Mouse (Mus musculus) forebrain, embryonic 15.5 days (tissue): ENCODE measurements at regions not wholly inside any gene's neighbourhood (a gene's known extent, or its start where the extent isn't known, plus 50 kb on each side); places are given as distances from the start of the nearest gene placed in this dataset.
A peak's percentile ranks its signal among the peaks of the same experiment; 100 is the strongest.

Experiments used
- ATAC-seq: fragments of 200-750 bp; cut with Nextera tagmentation; replicated peaks from 2 replicates; pipeline ENCODE4 v1.8.0; 2017; ENCODE audit warnings: mild to moderate bottlenecking, moderate TSS enrichment, moderate library complexity
- H3K27ac ChIP-seq: fragments of 300-500 bp; sonication (generic); replicated peaks from 2 replicates; pipeline ENCODE4 v1.5.1; 2015; ENCODE audit warnings: mild to moderate bottlenecking, inconsistent platforms
- H3K27me3 ChIP-seq: fragments of 300-500 bp; sonication (generic); 2 replicates; pipeline ENCODE4 v1.6.1; 2015; ENCODE audit warnings: inconsistent platforms
- H3K36me3 ChIP-seq: fragments of 300-500 bp; sonication (generic); 2 replicates; pipeline ENCODE4 v1.6.1; 2015; ENCODE audit warnings: mild to moderate bottlenecking, inconsistent platforms
- H3K4me1 ChIP-seq: fragments of 300-500 bp; sonication (generic); 2 replicates; pipeline ENCODE4 v1.6.1; 2015; ENCODE audit warnings: inconsistent platforms
- H3K4me2 ChIP-seq: fragments of 300-500 bp; sonication (generic); replicated peaks from 2 replicates; pipeline ENCODE4 v1.6.1; 2015; ENCODE audit warnings: mild to moderate bottlenecking, inconsistent platforms
- H3K4me3 ChIP-seq: fragments of 300-500 bp; sonication (generic); 2 replicates; pipeline ENCODE4 v1.5.1; 2015; ENCODE audit warnings: mild to moderate bottlenecking, inconsistent platforms
- H3K9ac ChIP-seq: fragments of 300-500 bp; sonication (generic); replicated peaks from 2 replicates; pipeline ENCODE4 v1.6.1; 2015; ENCODE audit warnings: mild to moderate bottlenecking, inconsistent platforms
- H3K9me3 ChIP-seq: fragments of 300-500 bp; sonication (generic); 2 replicates; pipeline ENCODE4 v1.6.1; 2016; ENCODE audit warnings: inconsistent platforms
- WGBS: fragments of 180-500 bp; shearing (Covaris S2); methylation state at CpG from one replicate; pipeline ENCODE4 v1.1.7; 2015; ENCODE audit warnings: mixed read lengths; 5-methylcytosine and 5-hydroxymethylcytosine counted together

DNA sequence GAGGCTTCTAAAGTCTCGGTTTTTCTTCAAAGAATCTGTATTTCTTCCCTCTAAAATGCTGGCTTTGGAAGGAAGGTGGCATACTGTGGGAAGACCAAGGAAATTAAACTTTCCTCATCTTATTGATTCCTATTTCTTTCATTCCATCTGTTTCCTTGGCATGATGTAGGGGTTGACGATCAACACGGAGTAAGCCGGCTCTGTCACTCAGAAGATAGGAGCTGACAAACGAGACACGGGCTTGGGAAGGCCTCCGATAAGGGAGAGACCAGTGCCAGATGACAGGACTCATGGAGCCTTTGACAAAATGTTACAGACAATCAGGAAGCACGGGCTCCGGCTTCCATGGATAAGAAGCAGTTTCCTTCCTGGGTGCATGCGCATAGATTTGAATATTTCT, 101.4 kb upstream of the Hsfy2 start:
- H3K27me3 ChIP-seq: no peaks in the 10 kb centered on the region
- H3K36me3 ChIP-seq: no peaks in the 10 kb centered on the region
- no peak overlapping the region for H3K4me2 ChIP-seq
- H3K4me3 ChIP-seq: no peak overlapping the region
- ATAC-seq: peak; percentile 75
- H3K27ac ChIP-seq: peak overlapping the region; percentile 40; the same call in 1 of the 2 replicates
- no peaks in the 10 kb centered on the region for H3K4me1 ChIP-seq
- H3K9me3 ChIP-seq: no peaks in the 10 kb centered on the region
- 73% methylated on average over 10 of the region's 10 CpGs for WGBS
- H3K9ac ChIP-seq: no peak overlapping the region

DNA sequence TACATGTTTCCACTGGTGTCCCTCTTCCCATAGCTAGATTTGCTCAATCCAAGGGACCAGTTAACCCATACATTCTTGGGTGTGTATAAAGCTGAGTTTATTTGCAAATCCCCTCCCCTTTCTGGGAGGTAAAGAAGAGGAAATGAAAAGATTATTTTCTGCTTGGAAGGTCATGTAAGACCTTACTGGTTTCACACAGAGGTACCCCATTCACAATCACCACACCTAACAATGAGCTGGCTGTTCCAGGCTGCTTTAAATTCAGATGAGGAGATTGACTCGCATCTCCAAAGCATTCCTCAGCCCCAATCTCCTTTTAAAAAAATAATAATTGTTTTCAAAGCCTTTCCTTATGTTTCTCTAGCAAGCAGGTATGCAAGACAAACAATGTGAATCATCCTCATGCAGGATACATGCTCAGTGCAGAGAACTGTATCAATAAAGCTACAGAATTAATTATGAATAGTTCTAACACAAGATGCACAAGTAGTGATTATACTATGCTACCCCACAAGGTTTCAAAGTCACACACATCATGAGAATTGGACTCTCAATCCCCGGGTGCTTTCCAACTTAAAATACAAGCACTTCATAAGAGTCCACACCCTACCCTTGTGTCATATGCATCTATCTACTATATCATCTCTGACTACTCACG, 89.1 kb upstream of the Hsfy2 start:
- Histone ChIP-seq H3K27ac (no peak overlapping the region), H3K27me3 (no peaks in the 10 kb centered on the region), H3K9me3 (no peaks in the 10 kb centered on the region), H3K4me1 (peaks cover 5% of the 10 kb centered on the region; the same call in 1 of the 2 replicates), H3K9ac (no peak overlapping the region), H3K36me3 (no peaks in the 10 kb centered on the region), H3K4me3 (no peak overlapping the region), H3K4me2 (no peak overlapping the region)
- 21% methylated on average over 3 of the region's 3 CpGs for WGBS
- ATAC-seq: peak; percentile 76

DNA sequence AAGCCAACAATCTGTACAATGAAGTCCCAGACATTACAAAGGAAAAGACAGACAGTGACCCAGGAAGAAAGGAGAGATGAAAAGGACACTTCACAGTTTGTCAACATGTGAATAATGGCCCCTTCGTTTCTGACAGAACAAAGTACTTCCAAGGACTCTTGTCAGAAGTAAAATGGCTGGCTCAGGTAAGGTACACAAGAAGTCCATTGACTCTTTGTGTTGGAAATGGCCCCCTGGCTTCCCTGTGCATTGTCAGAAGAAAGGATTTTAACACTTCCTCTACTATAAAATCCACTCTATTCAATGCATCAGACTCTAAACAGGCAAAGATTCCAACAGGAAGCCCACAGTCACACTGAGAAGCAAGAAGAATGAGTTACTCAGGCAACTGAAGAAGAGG, 86.4 kb upstream of the Hsfy2 start:
- WGBS: 39% methylated on average over 1 of the region's 1 CpGs
- Histone ChIP-seq H3K4me1 (peaks cover 5% of the 10 kb centered on the region; the same call in 1 of the 2 replicates), H3K9ac (no peak overlapping the region), H3K27ac (no peak overlapping the region), H3K9me3 (no peaks in the 10 kb centered on the region), H3K36me3 (no peaks in the 10 kb centered on the region), H3K27me3 (no peaks in the 10 kb centered on the region), H3K4me2 (no peak overlapping the region), H3K4me3 (no peak overlapping the region)
- no peak for ATAC-seq

DNA sequence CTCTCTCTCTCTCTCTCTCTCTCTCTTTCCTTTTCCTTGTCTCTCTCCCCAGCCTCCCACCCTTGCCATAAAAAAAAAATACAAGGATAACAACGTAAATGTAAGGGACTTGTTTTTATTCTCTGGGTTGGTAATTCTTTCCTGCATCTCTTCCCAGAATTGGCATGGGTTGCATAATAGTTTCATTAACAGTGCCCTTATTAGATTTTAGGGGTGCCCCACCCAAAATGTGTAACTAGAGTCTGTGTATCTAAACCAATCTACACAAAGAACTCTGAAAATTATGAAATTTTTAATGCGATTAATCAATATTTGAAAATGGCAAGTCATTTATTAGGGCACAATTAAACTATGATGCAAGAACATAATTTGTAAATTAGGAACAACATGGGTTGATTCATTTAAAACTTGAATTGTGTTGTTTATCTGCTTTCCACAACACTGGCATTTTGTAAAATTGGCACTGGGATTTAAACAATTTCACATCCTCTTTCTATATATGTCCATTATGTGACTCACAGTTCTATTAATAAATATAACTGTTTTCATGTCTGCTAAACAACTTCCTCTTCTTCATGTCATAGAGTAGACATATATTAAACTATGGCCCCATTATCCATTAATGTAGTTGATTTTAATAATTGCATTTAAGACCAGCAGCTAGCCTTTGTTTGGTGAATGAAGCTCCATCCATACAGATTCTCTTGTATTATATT, 75.9 kb upstream of the Hsfy2 start:
- ATAC-seq: no peak
- WGBS: 91% methylated on average over 2 of the region's 2 CpGs

DNA sequence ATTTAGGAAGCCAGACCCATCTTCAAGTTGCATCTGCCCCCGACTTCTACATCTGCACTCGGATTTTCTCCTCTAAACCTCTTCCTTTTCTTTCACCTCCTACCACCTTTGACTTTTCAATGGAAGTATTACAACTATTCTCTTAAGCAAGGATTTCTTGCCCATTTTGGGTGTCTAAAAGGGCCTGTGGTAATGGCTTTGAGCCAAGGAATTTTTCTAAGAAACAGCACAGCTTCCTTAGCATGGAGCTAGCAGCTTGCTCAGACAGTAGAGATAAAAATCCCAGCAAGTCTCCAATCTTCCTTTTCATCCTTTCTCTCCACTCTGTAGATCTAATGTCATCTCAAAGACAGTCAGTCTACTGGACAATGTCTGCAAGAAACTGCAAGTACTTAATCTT, 63.2 kb upstream of the Hsfy2 start:
- ATAC-seq: no peak

More for the DNA sequence above, 75.9 kb upstream of the Hsfy2 start:
- H3K9ac ChIP-seq: no peak overlapping the region
- H3K27ac ChIP-seq: no peak overlapping the region
- H3K4me1 ChIP-seq: no peaks in the 10 kb centered on the region
- no peaks in the 10 kb centered on the region for H3K27me3 ChIP-seq
- H3K4me3 ChIP-seq: no peak overlapping the region
- H3K9me3 ChIP-seq: no peaks in the 10 kb centered on the region
- no peaks in the 10 kb centered on the region for H3K36me3 ChIP-seq
- H3K4me2 ChIP-seq: no peak overlapping the region

DNA sequence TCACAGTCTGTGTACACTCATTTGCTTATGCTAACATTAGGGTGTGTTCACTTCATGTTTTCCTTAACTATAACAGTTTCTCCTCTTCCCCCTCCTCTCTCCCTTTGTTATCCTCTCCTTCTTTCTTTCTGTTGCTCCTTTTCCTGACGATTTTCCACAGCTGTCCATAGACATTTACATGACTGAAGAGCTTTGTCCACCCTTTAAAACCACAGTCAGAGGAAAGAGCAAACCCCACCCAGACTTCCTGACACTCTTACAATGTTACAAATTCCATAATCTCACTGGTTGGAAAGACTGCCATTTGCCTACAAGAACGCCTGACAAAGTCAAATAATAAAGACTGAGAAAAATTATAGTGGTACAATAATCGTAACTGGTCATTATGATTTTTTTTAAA, 60.3 kb upstream of the Hsfy2 start:
- Histone ChIP-seq H3K4me2 (no peak overlapping the region), H3K4me1 (no peaks in the 10 kb centered on the region), H3K27ac (no peak overlapping the region), H3K9ac (no peak overlapping the region), H3K4me3 (no peak overlapping the region), H3K36me3 (no peaks in the 10 kb centered on the region), H3K9me3 (no peaks in the 10 kb centered on the region), H3K27me3 (no peaks in the 10 kb centered on the region)
- no peak for ATAC-seq
- 60% methylated on average over 3 of the region's 3 CpGs for WGBS

More for the DNA sequence above, 63.2 kb upstream of the Hsfy2 start:
- Histone ChIP-seq H3K27me3 (no peaks in the 10 kb centered on the region), H3K4me1 (no peaks in the 10 kb centered on the region), H3K27ac (no peak overlapping the region), H3K4me3 (no peak overlapping the region), H3K4me2 (no peak overlapping the region), H3K9ac (no peak overlapping the region), H3K9me3 (no peaks in the 10 kb centered on the region), H3K36me3 (no peaks in the 10 kb centered on the region)
- WGBS: 97% methylated on average over 2 of the region's 2 CpGs
